Mouse (Mus musculus) heart, embryonic 12.5 days (tissue): ENCODE measurements around the gene Cxcl14. TPM values are rescaled to one million over a fixed set of nuclear protein-coding genes. Genes with fewer than 3 reads are reported as not detected.
A peak's percentile ranks its signal among the peaks of the same experiment; 100 is the strongest.

Experiments used
- ATAC-seq: fragments of 200-750 bp; cut with Nextera tagmentation; 2 replicates; pipeline ENCODE4 v1.8.0; 2017; ENCODE audit warnings: moderate TSS enrichment, moderate library complexity; ENCODE audit not compliant: insufficient number of reproducible peaks, low FRiP score
- H3K27ac ChIP-seq: fragments of 300-500 bp; sonication (generic); 2 replicates; pipeline ENCODE4 v1.5.1; 2016; ENCODE audit warnings: mild to moderate bottlenecking, moderate library complexity; ENCODE audit not compliant: poor library complexity, severe bottlenecking
- H3K27me3 ChIP-seq: fragments of 300-500 bp; sonication (generic); replicated peaks from 2 replicates; pipeline ENCODE4 v1.6.1; 2016; ENCODE audit warnings: mild to moderate bottlenecking, moderate library complexity
- H3K36me3 ChIP-seq: fragments of 300-500 bp; sonication (generic); 2 replicates; pipeline ENCODE4 v1.6.1; 2016; ENCODE audit warnings: mild to moderate bottlenecking, moderate library complexity
- H3K4me1 ChIP-seq: fragments of 300-500 bp; sonication (generic); replicated peaks from 2 replicates; pipeline ENCODE4 v1.6.1; 2016; ENCODE audit warnings: mild to moderate bottlenecking
- H3K4me2 ChIP-seq: fragments of 300-500 bp; sonication (generic); 2 replicates; pipeline ENCODE4 v1.6.1; 2016; ENCODE audit warnings: mild to moderate bottlenecking, moderate library complexity
- H3K4me3 ChIP-seq: fragments of 300-500 bp; sonication (generic); 2 replicates; pipeline ENCODE4 v1.5.1; 2016; ENCODE audit warnings: mild to moderate bottlenecking
- H3K9ac ChIP-seq: fragments of 300-500 bp; sonication (generic); 2 replicates; pipeline ENCODE4 v1.6.1; 2016; ENCODE audit warnings: mild to moderate bottlenecking, moderate library complexity
- H3K9me3 ChIP-seq: fragments of 300-500 bp; sonication (generic); replicated peaks from 2 replicates; pipeline ENCODE4 v1.6.1; 2016; ENCODE audit warnings: mild to moderate bottlenecking, moderate library complexity
- WGBS: fragments of 180-500 bp; shearing (Covaris S2); methylation state at CpG from one replicate; pipeline ENCODE4 v1.1.7; 2016; 5-methylcytosine and 5-hydroxymethylcytosine counted together
- polyA plus RNA-seq: library from polyadenylated mRNA; unstranded; fragments of >200 nt; fragmentation: Nextera tagmentation; extraction: Ambion mirVana; gene quantifications from 2 replicates; pipeline ENCODE4 v1.2.1, GENCODE M21; 2016

The Cxcl14 gene
- 1.4 and 1.6 TPM in 2 replicates for polyA plus RNA-seq

GRCm38 (mm10) chr13:56295943-56296658, at the start of gene Cxcl14:
Gene Cxcl14, minus strand, starts transcription at chr13:56296551.
- H3K27me3 ChIP-seq = peaks cover 92% of the 10 kb centered on the region
- WGBS = under 1% methylated on average over 75 of the region's 76 CpGs
- H3K4me2 ChIP-seq = peak within 1 kb of the TSS; percentile 93
- no peak within 1 kb of the TSS for H3K27ac ChIP-seq
- ATAC-seq = no peak
- peak within 1 kb of the TSS; percentile 52 for H3K9ac ChIP-seq
- peaks cover 7% of the 10 kb centered on the region; the same call in 1 of the 2 replicates for H3K9me3 ChIP-seq
- peak within 1 kb of the TSS; percentile 54 for H3K4me3 ChIP-seq
- H3K4me1 ChIP-seq = peaks cover 18% of the 10 kb centered on the region
- no peaks in the 10 kb centered on the region for H3K36me3 ChIP-seq

GRCm38 (mm10) chr13:56344355-56344754, 48.0 kb upstream of the Cxcl14 start:
- H3K36me3 ChIP-seq = no peaks in the 10 kb centered on the region
- H3K27me3 ChIP-seq = no peaks in the 10 kb centered on the region; the same call in 1 of the 2 replicates
- H3K4me2 ChIP-seq = no peak overlapping the region
- H3K9ac ChIP-seq = no peak overlapping the region
- WGBS = 81% methylated on average over 12 of the region's 12 CpGs
- H3K9me3 ChIP-seq = no peaks in the 10 kb centered on the region
- H3K4me3 ChIP-seq = no peak overlapping the region
- ATAC-seq = no peak
- H3K4me1 ChIP-seq = peaks cover 22% of the 10 kb centered on the region
- H3K27ac ChIP-seq = no peak overlapping the region

GRCm38 (mm10) chr13:56342491-56342890, 46.1 kb upstream of the Cxcl14 start:
- H3K4me3 ChIP-seq = no peak overlapping the region

DNA sequence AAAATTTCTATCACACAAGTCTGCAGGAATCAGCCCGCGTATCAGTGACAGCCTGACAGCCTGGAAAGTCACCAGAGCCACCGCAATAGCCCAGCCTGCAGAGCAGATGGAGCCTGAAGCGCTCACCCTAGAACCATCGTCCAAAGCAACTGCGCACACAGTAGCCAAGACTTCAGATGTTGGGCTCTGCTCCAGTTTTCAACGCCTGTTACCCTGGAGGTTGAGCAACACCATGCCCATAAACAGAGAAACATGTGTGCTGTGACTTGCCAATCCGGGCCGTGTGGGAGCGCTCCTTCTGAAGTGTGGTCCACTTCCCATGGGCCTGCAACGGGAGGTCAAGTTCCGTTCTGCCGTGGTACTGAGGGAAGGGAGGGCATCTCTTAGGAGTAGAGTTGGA, 44.2 kb upstream of the Cxcl14 start:
- Histone ChIP-seq H3K36me3 (no peaks in the 10 kb centered on the region), H3K4me3 (no peak overlapping the region), H3K9me3 (no peaks in the 10 kb centered on the region), H3K4me2 (no peak overlapping the region), H3K27ac (no peak overlapping the region), H3K27me3 (no peaks in the 10 kb centered on the region), H3K4me1 (peaks cover 27% of the 10 kb centered on the region), H3K9ac (no peak overlapping the region)
- WGBS = 55% methylated on average over 13 of the region's 13 CpGs
- ATAC-seq = no peak

More at GRCm38 (mm10) chr13:56342491-56342890, 46.1 kb upstream of the Cxcl14 start:
- no peaks in the 10 kb centered on the region for H3K27me3 ChIP-seq
- H3K36me3 ChIP-seq = no peaks in the 10 kb centered on the region
- no peak overlapping the region for H3K27ac ChIP-seq
- H3K9me3 ChIP-seq = no peaks in the 10 kb centered on the region
- no peak overlapping the region for H3K9ac ChIP-seq
- no peak overlapping the region for H3K4me2 ChIP-seq
- no peak for ATAC-seq
- H3K4me1 ChIP-seq = peaks cover 25% of the 10 kb centered on the region
- 54% methylated on average over 10 of the region's 10 CpGs for WGBS

DNA sequence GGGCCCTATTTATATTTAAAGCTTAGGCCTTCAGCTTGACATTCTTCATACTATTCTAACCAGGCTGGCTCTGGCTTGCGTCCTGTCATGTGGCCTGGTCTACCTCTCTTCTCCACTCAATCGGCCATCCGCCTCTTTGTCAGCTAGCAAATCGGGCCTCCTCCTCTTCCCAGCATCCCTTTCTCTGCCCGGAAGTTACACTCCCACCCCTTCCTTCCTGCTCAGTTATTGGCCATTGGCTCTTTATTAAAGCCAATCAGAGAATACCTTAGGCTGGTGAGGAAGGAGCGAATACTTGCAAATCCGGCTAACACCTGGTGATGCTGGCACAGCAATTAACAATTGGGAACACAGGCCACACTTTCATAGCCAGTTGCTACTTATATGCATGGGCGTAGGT, 43.5 kb upstream of the Cxcl14 start:
- Histone ChIP-seq H3K27ac (no peak overlapping the region), H3K9me3 (no peaks in the 10 kb centered on the region)
- WGBS = 75% methylated on average over 8 of the region's 8 CpGs

GRCm38 (mm10) chr13:56336982-56337381, 40.6 kb upstream of the Cxcl14 start:
- no peaks in the 10 kb centered on the region for H3K9me3 ChIP-seq
- 0 out of 2 replicates have a peak overlapping the region, but pooled peaks have one; percentile 5 for H3K27ac ChIP-seq
- H3K36me3 ChIP-seq = no peaks in the 10 kb centered on the region
- 0 out of 2 replicates have a peak, but pooled peaks cover 4% of the 10 kb centered on the region for H3K27me3 ChIP-seq
- no peak overlapping the region for H3K9ac ChIP-seq
- no peak overlapping the region for H3K4me3 ChIP-seq
- no peak; the same call in 1 of the 2 replicates for ATAC-seq
- WGBS = 19% methylated on average over 8 of the region's 8 CpGs
- peaks cover 24% of the 10 kb centered on the region for H3K4me1 ChIP-seq
- H3K4me2 ChIP-seq = peak overlapping the region; percentile 29

More for the DNA sequence above, 43.5 kb upstream of the Cxcl14 start:
- Histone ChIP-seq H3K9ac (no peak overlapping the region), H3K27me3 (no peaks in the 10 kb centered on the region), H3K4me3 (no peak overlapping the region), H3K4me2 (no peak overlapping the region), H3K36me3 (no peaks in the 10 kb centered on the region), H3K4me1 (peaks cover 30% of the 10 kb centered on the region)
- no peak for ATAC-seq

DNA sequence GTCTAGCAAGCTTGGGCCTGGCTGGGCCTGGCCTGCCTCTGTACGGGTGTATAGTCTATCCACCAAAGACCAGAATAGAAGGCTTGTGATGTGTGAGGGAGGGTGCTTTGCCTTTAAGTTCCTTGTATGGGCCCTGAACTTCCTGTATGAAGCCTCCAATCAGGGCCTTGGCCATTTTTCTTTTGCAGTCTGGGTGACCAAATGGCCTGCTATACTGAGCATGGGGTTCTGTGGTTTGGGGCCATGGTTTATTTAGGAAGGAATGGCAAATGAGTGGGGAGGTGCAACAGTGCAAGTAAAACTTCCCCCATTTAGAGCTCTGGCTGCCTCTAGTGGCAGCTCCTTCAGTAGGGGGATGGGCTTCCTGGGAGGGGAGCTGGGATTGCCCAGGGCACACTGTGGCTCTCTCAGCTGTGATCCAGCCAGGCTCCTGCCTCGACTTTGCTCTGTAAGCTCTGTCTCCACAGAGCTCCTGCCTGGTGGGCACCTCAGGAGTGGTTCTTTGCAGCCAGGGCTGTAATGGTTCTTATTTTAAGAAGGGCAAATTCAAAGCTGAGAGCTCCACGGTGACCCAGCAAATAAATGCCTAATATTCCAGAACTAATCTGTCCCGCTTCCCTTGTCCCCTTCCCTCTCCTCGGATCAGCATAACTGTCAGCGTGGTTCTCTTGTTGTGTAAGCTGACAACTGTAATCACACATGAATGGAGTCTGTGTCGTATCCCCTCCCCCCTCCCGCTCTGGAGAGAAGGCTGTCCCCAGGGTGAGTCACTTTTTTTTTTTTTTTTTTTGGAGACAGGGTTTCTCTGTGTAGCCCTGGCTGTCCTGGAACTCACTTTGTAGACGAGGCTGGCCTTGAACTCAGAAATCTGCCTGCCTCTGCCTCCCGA, 38.7 kb upstream of the Cxcl14 start:
- Histone ChIP-seq H3K4me1 (peaks cover 18% of the 10 kb centered on the region), H3K9me3 (no peaks in the 10 kb centered on the region), H3K27ac (no peak overlapping the region), H3K9ac (no peak overlapping the region), H3K36me3 (no peaks in the 10 kb centered on the region), H3K4me3 (no peak overlapping the region), H3K4me2 (no peak overlapping the region), H3K27me3 (0 out of 2 replicates have a peak, but pooled peaks cover 16% of the 10 kb centered on the region)
- 59% methylated on average over 10 of the region's 10 CpGs for WGBS
- no peak for ATAC-seq

DNA sequence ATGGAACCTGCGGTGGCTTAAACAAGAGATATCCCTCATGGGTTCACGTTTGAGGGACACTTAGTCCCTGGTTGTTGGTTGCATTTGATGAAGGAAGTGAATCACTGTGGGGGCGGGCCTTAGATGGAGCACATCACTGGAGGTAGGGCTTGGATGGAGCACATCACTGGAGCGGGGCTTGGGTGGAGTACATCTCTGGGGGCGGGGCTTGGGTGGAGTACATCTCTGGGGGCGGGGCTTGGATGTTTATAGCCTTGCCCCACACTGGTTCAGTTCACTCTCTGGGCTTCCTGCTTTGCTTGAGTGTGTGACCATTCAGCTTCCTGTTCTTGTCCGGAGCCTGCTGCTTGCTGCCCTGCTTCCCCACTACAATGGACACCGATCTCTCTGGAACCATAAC, 37.9 kb upstream of the Cxcl14 start:
- no peaks in the 10 kb centered on the region for H3K36me3 ChIP-seq
- ATAC-seq = no peak
- WGBS = 81% methylated on average over 8 of the region's 8 CpGs
- no peaks in the 10 kb centered on the region for H3K9me3 ChIP-seq
- no peak overlapping the region for H3K27ac ChIP-seq
- H3K4me1 ChIP-seq = peaks cover 10% of the 10 kb centered on the region
- no peak overlapping the region for H3K4me3 ChIP-seq
- H3K4me2 ChIP-seq = no peak overlapping the region
- no peak overlapping the region for H3K9ac ChIP-seq
- 0 out of 2 replicates have a peak, but pooled peaks cover 21% of the 10 kb centered on the region for H3K27me3 ChIP-seq

GRCm38 (mm10) chr13:56332356-56332755, 36.0 kb upstream of the Cxcl14 start:
- no peak overlapping the region for H3K27ac ChIP-seq
- no peaks in the 10 kb centered on the region for H3K9me3 ChIP-seq
- peaks cover 7% of the 10 kb centered on the region for H3K4me1 ChIP-seq
- H3K9ac ChIP-seq = no peak overlapping the region
- H3K36me3 ChIP-seq = no peaks in the 10 kb centered on the region
- H3K4me2 ChIP-seq = no peak overlapping the region
- 0 out of 2 replicates have a peak, but pooled peaks cover 21% of the 10 kb centered on the region for H3K27me3 ChIP-seq
- 75% methylated on average over 6 of the region's 6 CpGs for WGBS
- ATAC-seq = no peak
- no peak overlapping the region for H3K4me3 ChIP-seq

DNA sequence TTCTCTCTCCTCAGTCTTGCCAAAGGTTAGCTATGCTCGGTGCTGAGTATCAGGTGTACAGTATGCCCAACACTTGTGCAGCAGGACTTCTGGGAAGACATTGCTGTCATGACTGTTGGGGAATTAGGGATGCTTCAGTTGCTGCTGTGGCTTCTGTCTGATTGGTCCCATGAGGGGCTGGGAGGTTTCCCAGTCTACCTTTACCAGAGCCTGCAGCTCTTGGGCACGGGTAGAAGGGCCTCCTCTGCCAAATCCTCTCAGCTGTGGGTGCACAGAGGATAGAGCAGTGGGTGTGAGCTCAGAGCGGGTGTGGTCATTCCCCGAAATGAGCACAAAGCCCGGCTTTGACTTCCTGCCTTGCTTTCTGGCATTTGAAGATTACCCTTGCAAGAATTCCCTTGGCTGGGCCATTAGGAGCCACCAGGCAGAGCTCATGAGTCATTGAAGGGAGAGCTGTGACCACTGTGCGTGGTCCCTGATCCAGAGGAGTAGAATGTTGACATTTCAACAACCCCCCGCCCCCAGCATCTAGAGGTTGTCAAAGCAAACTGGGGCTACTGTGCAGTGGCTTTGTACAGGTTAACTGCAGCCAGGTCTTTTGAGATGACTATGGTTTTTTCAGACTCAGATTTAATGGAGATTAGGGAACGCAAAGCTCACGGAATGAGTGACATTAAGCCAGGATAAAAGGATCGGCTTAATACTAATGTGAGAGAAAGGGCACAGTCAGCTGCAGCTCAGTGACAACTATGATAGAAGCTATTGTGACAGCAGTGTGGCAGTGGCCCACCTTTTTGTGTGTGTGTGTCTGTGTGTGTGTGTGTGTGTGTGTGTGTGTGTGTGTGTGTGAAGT, 34.5 kb upstream of the Cxcl14 start:
- Histone ChIP-seq H3K4me1 (peaks cover 3% of the 10 kb centered on the region; the same call in 1 of the 2 replicates), H3K9me3 (no peaks in the 10 kb centered on the region), H3K4me2 (no peak overlapping the region), H3K27ac (no peak overlapping the region), H3K36me3 (no peaks in the 10 kb centered on the region), H3K27me3 (0 out of 2 replicates have a peak, but pooled peaks cover 21% of the 10 kb centered on the region), H3K9ac (no peak overlapping the region), H3K4me3 (no peak overlapping the region)
- ATAC-seq = no peak
- WGBS = 60% methylated on average over 10 of the region's 10 CpGs
